Mouse (Mus musculus) mesoderm, embryonic 11.5 days (tissue): ENCODE data around the gene Srrm2.

ENCODE experiments used
- DNase-seq: peaks from one replicate; pipeline ENCODE4 v3.0.0-alpha.2; 2012; ENCODE audit warnings: low read depth, low spot score

The Srrm2 gene

DNA sequence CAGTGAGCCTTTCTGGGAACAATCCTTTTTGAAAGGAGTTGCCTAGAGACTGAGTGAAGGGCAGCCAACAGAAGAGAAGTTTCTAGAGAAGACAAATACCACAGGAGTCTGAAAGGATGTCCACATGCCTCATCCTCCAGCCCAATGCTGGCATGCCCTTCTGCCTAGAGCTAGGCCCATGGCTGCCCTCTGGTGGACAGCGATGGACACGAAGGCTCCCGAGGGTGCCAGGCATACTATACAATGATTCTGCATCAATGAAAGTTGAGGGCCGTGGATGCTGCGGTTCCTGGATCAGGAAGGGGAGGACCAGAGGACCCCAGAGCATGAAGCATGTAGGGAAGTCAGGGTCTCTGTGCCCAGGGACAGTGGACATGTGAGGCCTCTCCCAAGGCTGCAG lies 63.0 kb downstream of the Srrm2 start:
- DNase-seq, result peak; percentile 53

DNA sequence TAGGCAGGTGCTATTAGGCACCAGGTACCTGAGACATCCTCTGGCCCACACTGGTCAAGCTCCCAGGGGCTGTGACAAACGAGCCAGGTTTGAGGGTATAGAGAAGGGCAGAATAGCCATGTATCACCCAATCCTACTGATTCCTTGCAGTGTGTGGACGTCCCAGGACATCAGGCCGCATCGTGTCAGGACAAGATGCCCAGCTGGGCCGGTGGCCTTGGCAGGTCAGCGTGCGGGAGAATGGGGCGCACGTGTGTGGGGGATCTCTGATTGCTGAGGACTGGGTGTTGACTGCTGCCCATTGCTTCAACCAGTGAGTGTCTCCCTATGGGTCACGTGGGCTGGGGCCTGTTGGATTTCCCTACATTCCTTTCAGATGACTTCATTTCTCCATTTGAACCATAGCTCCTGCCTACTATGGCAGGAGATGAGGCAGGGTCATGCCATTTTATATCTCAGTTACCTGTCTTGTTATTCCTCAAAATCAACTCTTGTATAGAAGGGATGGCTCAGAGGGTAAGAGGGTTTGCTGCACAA lies 64.0 kb downstream of the Srrm2 start:
- no peak for DNase-seq

DNA sequence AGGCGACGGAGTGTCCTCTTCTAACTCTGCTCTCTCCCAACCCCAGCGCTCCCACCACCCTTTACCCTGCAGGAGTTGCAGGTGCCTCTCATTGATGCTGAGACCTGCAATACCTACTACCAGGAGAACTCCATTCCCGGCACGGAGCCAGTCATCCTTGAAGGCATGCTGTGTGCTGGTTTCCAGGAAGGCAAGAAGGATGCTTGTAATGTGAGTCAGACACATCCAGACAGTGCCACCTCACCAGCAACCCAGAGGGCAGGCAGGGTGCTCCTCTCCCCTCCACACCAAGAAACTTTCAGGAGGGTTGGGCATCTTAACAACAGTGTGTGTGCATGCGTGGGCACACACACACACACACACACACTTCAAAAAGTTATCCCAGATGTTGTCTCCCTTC lies 66.9 kb downstream of the Srrm2 start:
- no peak for DNase-seq

DNA sequence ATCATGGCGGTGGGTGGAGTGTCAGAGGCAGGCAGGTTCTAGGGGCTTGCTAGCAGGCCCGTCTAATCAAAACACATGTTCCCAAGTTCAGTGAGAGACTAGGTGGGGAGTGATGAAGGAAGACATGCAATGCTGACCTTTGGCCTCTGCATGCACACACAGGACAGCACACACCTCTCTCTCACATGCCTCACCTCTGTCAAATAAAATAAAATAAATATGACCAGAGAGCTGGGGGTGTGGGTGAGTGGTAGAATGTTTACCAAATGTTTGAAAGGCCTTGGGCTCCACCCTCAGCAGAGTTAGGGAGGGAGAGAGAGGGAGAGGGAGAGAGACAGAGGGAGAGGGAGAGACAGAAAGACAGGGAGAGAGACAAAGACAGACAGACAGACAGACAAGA lies 67.6 kb downstream of the Srrm2 start:
- no peak for DNase-seq

DNA sequence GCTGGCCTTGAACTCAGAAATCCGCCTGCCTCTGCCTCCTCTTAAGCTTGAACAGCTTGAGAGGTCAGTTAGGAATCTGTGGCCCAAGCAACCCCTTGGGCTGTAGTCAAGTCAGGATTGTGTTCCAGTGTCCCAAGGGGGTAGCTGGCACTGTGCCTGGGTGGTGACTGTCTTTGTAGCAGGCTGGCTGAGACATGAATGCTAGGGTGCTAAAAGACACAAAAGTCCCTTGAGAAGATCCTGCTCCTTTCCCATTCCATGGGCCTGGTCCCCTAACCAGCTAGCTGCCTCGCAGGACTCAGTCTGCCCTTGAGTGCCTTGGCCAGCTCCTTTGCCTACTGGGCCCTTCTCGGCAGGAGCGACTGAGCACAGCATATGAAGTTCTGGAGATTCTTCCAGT lies 72.6 kb downstream of the Srrm2 start:
- DNase-seq, result no peak

DNA sequence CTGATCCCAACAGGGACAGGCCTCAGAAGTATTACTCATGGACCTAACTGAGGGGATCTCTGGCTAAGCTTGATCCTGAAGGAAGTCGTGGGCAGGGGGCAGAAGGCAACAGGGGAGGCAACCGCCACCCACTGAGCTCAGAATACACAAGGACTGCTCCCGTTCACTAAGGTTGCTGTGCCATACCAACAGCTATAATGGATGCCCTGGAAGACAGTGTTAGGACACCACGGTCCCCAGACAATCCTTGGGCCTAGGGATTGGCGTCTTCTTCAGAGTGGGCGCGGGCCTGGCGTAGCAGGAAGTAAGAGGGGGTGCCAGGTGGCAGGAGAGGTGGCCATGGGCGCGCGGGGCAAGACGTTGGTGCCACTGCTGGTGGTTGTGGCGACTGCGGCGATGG lies 77.4 kb downstream of the Srrm2 start, which contains the start of gene Prss21:
Prss21 (plus strand) TSS at position 301 of the 400 bp plus-strand sequence.
- no peak for DNase-seq

DNA sequence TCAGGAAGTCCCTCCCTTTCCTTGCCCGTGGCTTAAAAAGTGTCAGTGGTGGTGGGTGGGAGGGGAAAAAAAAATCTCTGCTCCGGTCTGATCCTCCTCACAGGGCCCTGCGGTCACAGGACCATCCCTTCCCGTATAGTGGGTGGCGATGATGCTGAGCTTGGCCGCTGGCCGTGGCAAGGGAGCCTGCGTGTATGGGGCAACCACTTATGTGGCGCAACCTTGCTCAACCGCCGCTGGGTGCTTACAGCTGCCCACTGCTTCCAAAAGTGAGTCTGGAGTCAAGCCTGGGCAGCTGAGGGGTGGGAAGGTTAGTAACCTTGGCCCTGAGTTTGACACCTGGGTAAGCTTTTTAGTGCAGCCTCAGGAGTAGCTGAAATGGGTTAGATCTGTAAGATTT lies 78.2 kb downstream of the Srrm2 start:
- no peak for DNase-seq
